Mouse (Mus musculus): Measurements from ENCODE around the gene Irs3. TPM values are rescaled to one million over a fixed set of nuclear protein-coding genes. Genes with fewer than 3 reads are reported as not detected.

Irs3 gene
- polyA plus RNA-seq, 1 experiment from 2014 or later: 0.21 TPM

- Histone ChIP-seq H3K9ac (no peak overlapping the region), H3K9me3 (replicated peaks) (no peaks in the 10 kb centered on the region), H3K4me3 (no peak overlapping the region), H3K4me1 (replicated peaks) (peaks cover 8% of the 10 kb centered on the region; the same call in 1 of the 2 replicates), H3K4me2 (no peak overlapping the region), H3K36me3 (peaks cover 34% of the 10 kb centered on the region; the same call in 1 of the 2 replicates), H3K27ac (no peak overlapping the region), H3K27me3 (no peaks in the 10 kb centered on the region)
- 0 out of 2 replicates have a peak, but pooled peaks have one; percentile 34 for ATAC-seq (replicated peaks; ENCODE audit: insufficient number of reproducible peaks, insufficient read depth, low FRiP score, low read depth)
- 23% methylated on average over 6 of the region's 6 CpGs for WGBS
These were observed 11.5 kb upstream of the Irs3 start for GRCm38 (mm10) chr5:137656977-137657376.

GRCm38 (mm10) chr5:137654746-137655145, 9.2 kb upstream of the Irs3 start:
- no peak overlapping the region for H3K27ac ChIP-seq
- H3K27me3 ChIP-seq: no peaks in the 10 kb centered on the region
- no peak for ATAC-seq (replicated peaks; ENCODE audit: insufficient number of reproducible peaks, insufficient read depth, low FRiP score, low read depth)
- no peak overlapping the region for H3K9ac ChIP-seq
- H3K36me3 ChIP-seq: peaks cover 20% of the 10 kb centered on the region; the same call in 1 of the 2 replicates
- 59% methylated on average over 7 of the region's 7 CpGs for WGBS
- no peaks in the 10 kb centered on the region for H3K9me3 ChIP-seq (replicated peaks)
- no peak overlapping the region for H3K4me2 ChIP-seq
- H3K4me3 ChIP-seq: no peak overlapping the region
- H3K4me1 ChIP-seq (replicated peaks): peaks cover 9% of the 10 kb centered on the region

GRCm38 (mm10) chr5:137653366-137653765, 7.9 kb upstream of the Irs3 start:
- H3K4me2 ChIP-seq: no peak overlapping the region
- H3K36me3 ChIP-seq: peaks cover 18% of the 10 kb centered on the region; the same call in 1 of the 2 replicates
- no peak overlapping the region for H3K4me3 ChIP-seq
- WGBS: 89% methylated on average over 10 of the region's 10 CpGs
- H3K27me3 ChIP-seq: no peaks in the 10 kb centered on the region
- no peaks in the 10 kb centered on the region for H3K9me3 ChIP-seq (replicated peaks)
- no peak overlapping the region for H3K27ac ChIP-seq
- ATAC-seq (replicated peaks; ENCODE audit: insufficient number of reproducible peaks, insufficient read depth, low FRiP score, low read depth): no peak
- peaks cover 15% of the 10 kb centered on the region for H3K4me1 ChIP-seq (replicated peaks)
- no peak overlapping the region for H3K9ac ChIP-seq

DNA sequence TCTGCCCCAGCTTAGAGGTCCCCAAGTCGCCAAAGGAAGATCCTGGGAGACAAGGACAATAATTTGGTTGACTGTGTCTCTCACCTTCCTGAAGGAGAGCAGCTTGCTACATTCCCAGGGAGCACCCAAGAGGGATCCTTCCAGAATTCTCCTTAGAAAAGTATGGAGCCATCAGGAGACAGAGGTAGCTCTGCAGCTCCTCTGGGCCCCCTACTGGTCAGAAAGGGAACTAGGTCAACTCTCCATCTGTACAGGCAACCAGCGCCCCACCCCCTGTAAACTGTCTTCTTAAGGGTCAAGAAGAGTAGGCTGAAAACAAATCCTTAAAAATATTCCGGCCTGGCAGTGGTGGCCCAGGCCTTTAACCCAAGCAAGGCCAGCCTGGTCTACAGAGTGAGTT, 7.0 kb upstream of the Irs3 start:
- H3K36me3 ChIP-seq: 0 out of 2 replicates have a peak, but pooled peaks cover 12% of the 10 kb centered on the region
- H3K27ac ChIP-seq: no peak overlapping the region
- H3K4me1 ChIP-seq (replicated peaks): peaks cover 22% of the 10 kb centered on the region
- no peak overlapping the region for H3K4me3 ChIP-seq
- H3K4me2 ChIP-seq: no peak overlapping the region
- 17% methylated on average over 3 of the region's 3 CpGs for WGBS
- H3K9me3 ChIP-seq (replicated peaks): no peaks in the 10 kb centered on the region
- no peak overlapping the region for H3K9ac ChIP-seq
- no peak for ATAC-seq (replicated peaks; ENCODE audit: insufficient number of reproducible peaks, insufficient read depth, low FRiP score, low read depth)
- H3K27me3 ChIP-seq: no peaks in the 10 kb centered on the region

DNA sequence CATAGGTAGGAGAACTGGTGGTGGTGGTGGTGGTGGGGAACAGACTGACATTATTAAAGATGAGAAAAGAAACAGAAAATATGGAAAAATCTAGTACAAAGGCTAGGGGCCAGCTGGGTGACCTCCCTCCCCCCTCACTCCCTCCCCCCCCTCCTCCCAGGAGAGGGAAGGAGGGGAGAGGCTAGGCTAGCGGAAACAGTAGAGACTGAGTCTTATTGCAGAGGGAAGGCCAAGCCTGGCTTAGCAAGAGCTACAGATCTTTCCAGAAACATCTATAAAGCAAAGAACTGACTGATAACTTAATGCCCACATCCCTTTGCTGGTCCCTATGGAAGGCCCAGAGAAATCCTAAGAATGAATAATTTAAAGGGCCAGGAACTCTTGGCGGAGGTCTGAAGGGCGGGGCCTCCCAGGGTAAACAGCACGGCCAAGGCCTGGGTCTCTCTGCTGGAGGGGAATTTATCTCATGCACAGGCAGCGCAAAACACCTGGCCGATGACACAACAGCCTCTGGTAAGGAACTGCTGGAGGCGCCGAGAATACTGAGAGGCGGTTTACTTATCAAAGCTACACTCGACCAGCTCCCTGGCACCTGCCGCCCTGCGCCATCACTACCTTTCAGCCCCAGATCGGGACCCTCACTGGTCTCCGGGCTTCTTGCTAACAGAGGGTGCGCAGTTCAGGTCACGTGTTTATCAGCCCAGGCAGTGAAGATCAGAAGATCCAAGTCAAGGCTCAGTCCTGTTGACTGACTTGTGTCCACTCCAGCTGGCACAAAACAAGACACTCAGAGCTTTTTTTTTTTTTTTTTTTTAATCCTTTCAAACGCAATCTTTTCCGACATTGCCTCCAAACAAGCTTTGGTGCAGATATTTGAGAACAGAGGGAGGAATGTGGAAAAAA, 4.4 kb upstream of the Irs3 start:
- peak overlapping the region; percentile 34; the same call in 1 of the 2 replicates for H3K27ac ChIP-seq
- ATAC-seq (replicated peaks; ENCODE audit: insufficient number of reproducible peaks, insufficient read depth, low FRiP score, low read depth): no peak
- H3K4me2 ChIP-seq: peak overlapping the region; percentile 44
- WGBS: 18% methylated on average over 18 of the region's 18 CpGs
- peaks cover 14% of the 10 kb centered on the region for H3K27me3 ChIP-seq
- H3K9ac ChIP-seq: peak overlapping the region; percentile 46
- no peak overlapping the region for H3K4me3 ChIP-seq
- H3K9me3 ChIP-seq (replicated peaks): no peaks in the 10 kb centered on the region
- 0 out of 2 replicates have a peak, but pooled peaks cover 10% of the 10 kb centered on the region for H3K36me3 ChIP-seq
- H3K4me1 ChIP-seq (replicated peaks): peaks cover 28% of the 10 kb centered on the region

DNA sequence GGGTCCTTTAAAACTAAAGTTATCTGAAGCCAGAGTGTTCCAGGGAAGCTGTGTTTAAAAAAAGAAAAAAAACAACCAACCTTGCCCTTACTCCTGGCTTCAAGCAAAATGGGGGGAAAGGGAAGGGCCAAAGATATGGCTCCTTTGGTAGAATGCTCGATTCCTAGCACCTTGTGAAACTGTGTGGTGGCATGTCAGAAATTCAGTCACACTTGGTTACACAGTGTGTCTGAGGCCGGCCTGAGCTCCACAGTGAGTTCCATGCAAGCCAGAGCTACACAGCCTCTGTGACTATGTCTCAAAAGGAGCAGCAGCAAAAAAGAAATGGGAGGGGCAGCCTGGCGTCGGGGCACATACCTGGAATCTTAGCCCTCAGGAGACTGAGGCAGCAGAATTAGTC, 3.7 kb upstream of the Irs3 start:
- Histone ChIP-seq H3K9me3 (replicated peaks) (no peaks in the 10 kb centered on the region), H3K4me1 (replicated peaks) (peaks cover 33% of the 10 kb centered on the region), H3K27ac (peak overlapping the region; percentile 34; the same call in 1 of the 2 replicates), H3K27me3 (peaks cover 21% of the 10 kb centered on the region), H3K4me2 (no peak overlapping the region), H3K9ac (no peak overlapping the region), H3K36me3 (0 out of 2 replicates have a peak, but pooled peaks cover 10% of the 10 kb centered on the region), H3K4me3 (no peak overlapping the region)
- WGBS: 32% methylated on average over 4 of the region's 4 CpGs
- no peak for ATAC-seq (replicated peaks; ENCODE audit: insufficient number of reproducible peaks, insufficient read depth, low FRiP score, low read depth)

DNA sequence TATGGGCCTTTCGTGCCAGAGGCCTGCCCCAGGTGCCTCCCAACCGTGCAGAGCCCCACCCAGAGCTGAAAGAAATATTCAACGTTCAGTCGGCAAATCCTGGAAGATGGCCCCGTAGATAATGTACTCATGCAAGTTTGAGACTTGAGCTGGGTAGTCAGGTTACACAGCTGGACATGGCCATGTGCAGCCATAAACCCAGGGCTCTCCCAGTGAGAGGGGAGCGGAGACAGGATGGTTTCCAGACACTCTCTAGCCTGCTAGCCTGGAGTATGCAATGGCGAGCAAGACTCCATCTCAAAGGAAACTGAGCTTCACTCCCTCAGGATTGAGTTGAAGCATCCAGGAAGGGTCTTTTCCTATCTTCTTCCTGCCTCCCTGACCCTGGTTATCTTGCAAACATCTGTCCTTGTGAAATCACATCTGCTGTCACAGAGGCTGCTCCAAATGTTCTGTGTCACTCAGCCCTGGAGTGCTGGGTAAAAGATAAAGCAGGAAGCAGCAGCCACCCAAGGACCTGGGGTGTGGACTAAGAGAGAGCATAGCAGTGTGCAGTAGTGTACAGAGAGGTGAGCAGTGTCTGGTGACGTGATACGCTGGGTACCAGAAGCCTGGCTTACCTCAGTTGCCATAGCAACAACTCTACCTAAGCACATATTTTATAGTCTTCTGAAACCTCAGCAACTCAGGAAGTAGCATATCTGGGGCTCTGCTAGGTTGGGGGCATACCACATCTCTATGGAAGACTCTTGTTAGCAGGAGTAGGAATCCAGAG, 2.5 kb upstream of the Irs3 start:
- Histone ChIP-seq H3K27me3 (peaks cover 33% of the 10 kb centered on the region), H3K27ac (no peak overlapping the region), H3K9ac (no peak overlapping the region), H3K4me2 (no peak overlapping the region), H3K4me3 (no peak overlapping the region), H3K4me1 (replicated peaks) (peaks cover 35% of the 10 kb centered on the region), H3K36me3 (0 out of 2 replicates have a peak, but pooled peaks cover 2% of the 10 kb centered on the region), H3K9me3 (replicated peaks) (no peaks in the 10 kb centered on the region)
- ATAC-seq (replicated peaks; ENCODE audit: insufficient number of reproducible peaks, insufficient read depth, low FRiP score, low read depth): no peak
- 45% methylated on average over 9 of the region's 9 CpGs for WGBS

- Histone ChIP-seq H3K4me2 (peak overlapping the region; percentile 76), H3K4me1 (replicated peaks) (peaks cover 42% of the 10 kb centered on the region)
These were observed 343 bp downstream of the Irs3 start for GRCm38 (mm10) chr5:137645091-137645651.

GRCm38 (mm10) chr5:137644484-137644883, 1.0 kb downstream of the Irs3 start:
- Histone ChIP-seq H3K27ac (no peak overlapping the region), H3K36me3 (peaks cover 14% of the 10 kb centered on the region), H3K4me2 (no peak overlapping the region), H3K4me3 (no peak overlapping the region), H3K9me3 (replicated peaks) (no peaks in the 10 kb centered on the region), H3K9ac (no peak overlapping the region), H3K4me1 (replicated peaks) (peaks cover 35% of the 10 kb centered on the region), H3K27me3 (peaks cover 34% of the 10 kb centered on the region)
- WGBS: 41% methylated on average over 19 of the region's 19 CpGs
- ATAC-seq (replicated peaks; ENCODE audit: insufficient number of reproducible peaks, insufficient read depth, low FRiP score, low read depth): no peak

More at GRCm38 (mm10) chr5:137645091-137645651, 343 bp downstream of the Irs3 start:
- peak overlapping the region; percentile 48 for H3K4me3 ChIP-seq
- no peaks in the 10 kb centered on the region for H3K9me3 ChIP-seq (replicated peaks)
- H3K27ac ChIP-seq: no peak overlapping the region
- 2% methylated on average over 44 of the region's 44 CpGs for WGBS
- H3K36me3 ChIP-seq: peaks cover 7% of the 10 kb centered on the region
- peaks cover 34% of the 10 kb centered on the region for H3K27me3 ChIP-seq
- peak overlapping the region; percentile 35; the same call in 1 of the 2 replicates for H3K9ac ChIP-seq
- no peak for ATAC-seq (replicated peaks; ENCODE audit: insufficient number of reproducible peaks, insufficient read depth, low FRiP score, low read depth)

DNA sequence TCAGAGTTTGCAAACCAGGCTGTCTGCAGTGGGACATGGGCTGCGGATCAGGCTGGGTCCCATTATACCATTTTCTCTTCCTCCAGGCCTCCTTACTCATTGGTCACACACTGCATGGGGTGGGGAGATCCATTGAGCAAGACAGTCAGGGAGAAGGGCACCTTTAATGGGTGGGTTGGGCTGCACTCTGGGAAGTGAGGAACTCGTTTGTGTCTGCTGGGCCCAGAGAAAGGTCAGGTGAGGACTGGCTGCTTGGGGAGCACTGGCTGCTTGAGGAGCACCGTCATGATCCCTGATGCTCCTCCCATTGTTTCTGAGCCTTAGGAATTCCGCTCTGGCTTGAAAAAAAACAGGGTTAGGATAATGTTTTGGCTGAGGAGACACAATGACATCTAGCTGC, 2.6 kb downstream of the Irs3 start:
- H3K9ac ChIP-seq: no peak overlapping the region
- H3K36me3 ChIP-seq: peaks cover 24% of the 10 kb centered on the region
- peaks cover 34% of the 10 kb centered on the region for H3K27me3 ChIP-seq
- no peaks in the 10 kb centered on the region for H3K9me3 ChIP-seq (replicated peaks)
- WGBS: 51% methylated on average over 4 of the region's 4 CpGs
- H3K27ac ChIP-seq: no peak overlapping the region
- H3K4me2 ChIP-seq: no peak overlapping the region
- peaks cover 27% of the 10 kb centered on the region for H3K4me1 ChIP-seq (replicated peaks)
- no peak overlapping the region for H3K4me3 ChIP-seq
- ATAC-seq (replicated peaks; ENCODE audit: insufficient number of reproducible peaks, insufficient read depth, low FRiP score, low read depth): no peak

DNA sequence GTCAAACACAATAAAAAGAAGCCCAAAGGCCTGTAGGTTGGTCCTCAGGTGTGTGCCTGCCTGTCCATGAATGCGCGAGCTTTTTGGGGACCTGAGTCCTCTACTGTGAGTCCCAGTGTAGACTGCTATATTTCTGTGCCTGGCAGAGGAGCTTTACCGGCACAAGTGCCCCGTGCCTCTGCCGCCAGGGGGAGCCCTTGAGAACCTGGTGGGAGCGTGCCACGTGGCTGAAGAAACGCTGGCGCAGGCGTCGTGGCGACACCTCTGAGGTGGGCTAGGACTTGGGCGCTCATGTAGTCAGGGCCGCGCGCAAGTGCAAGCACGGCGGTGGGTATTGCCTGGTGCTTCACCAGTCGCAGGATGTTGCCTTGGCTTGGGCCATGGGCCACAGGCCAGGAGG, 4.5 kb downstream of the Irs3 start, which contains the start of gene Sap25:
Sap25 (plus strand) TSS at position 281 of the 400 bp plus-strand sequence.
- no peak for ATAC-seq (replicated peaks; ENCODE audit: insufficient number of reproducible peaks, insufficient read depth, low FRiP score, low read depth)
- H3K9me3 ChIP-seq (replicated peaks): no peaks in the 10 kb centered on the region
- 85% methylated on average over 19 of the region's 19 CpGs for WGBS

More for the DNA sequence above, 4.5 kb downstream of the Irs3 start, which contains the start of gene Sap25:
- Histone ChIP-seq H3K27ac (no peak within 1 kb of the TSS), H3K4me2 (no peak within 1 kb of the TSS), H3K4me3 (no peak within 1 kb of the TSS), H3K4me1 (replicated peaks) (peaks cover 24% of the 10 kb centered on the region), H3K36me3 (peaks cover 42% of the 10 kb centered on the region), H3K9ac (no peak within 1 kb of the TSS), H3K27me3 (peaks cover 29% of the 10 kb centered on the region)

Measured in heart, embryonic 15.5 days (tissue).